Mouse (Mus musculus) megakaryocyte, embryonic 14.5 days (primary cell): ENCODE measurements around the gene Npas2. TPM values are rescaled to one million over a fixed set of nuclear protein-coding genes. Genes with fewer than 3 reads are reported as not detected.

Experiments
- H3K27me3 ChIP-seq: replicated peaks from 2 replicates; pipeline ENCODE3; 2012; ENCODE audit warnings: inconsistent platforms
- H3K36me3 ChIP-seq: replicated peaks from 2 replicates; pipeline ENCODE3; 2012; ENCODE audit warnings: low read length, inconsistent platforms, mixed read lengths
- H3K4me1 ChIP-seq: 2 replicates; pipeline ENCODE4 v1.6.1; 2012; ENCODE audit warnings: inconsistent platforms
- H3K4me3 ChIP-seq: replicated peaks from 2 replicates; pipeline ENCODE3; 2012; ENCODE audit warnings: moderate library complexity, mild to moderate bottlenecking, inconsistent platforms
- H3K9me3 ChIP-seq: 2 replicates; pipeline ENCODE4 v1.6.1; 2012; ENCODE audit warnings: inconsistent platforms
- FLI1 ChIP-seq: IDR thresholded peaks from 2 replicates; pipeline ENCODE4 v1.6.1; 2012; ENCODE audit warnings: low read length, inconsistent platforms, mixed read lengths
- GATA1 ChIP-seq: IDR thresholded peaks from 3 replicates; pipeline ENCODE4 v1.6.1; 2012; ENCODE audit warnings: mixed read lengths, low read length, inconsistent platforms, borderline replicate concordance
- polyA plus RNA-seq: library from polyadenylated mRNA; stranded (reverse); fragments of >175 nt; gene quantifications from 2 replicates; pipeline ENCODE4 v1.2.3, GENCODE M21; 2012; ENCODE audit warnings: low replicate concordance; ENCODE audit not compliant: insufficient read depth

Gene Npas2
- polyA plus RNA-seq, 1 experiment: 5.8 TPM

GRCm38 (mm10) chr1:39251679-39252078, 58.1 kb downstream of the Npas2 start:
- Histone ChIP-seq H3K4me3 (no peak overlapping the region), H3K4me1 (peaks cover 16% of the 10 kb centered on the region; the same call in 1 of the 2 replicates), H3K9me3 (no peaks in the 10 kb centered on the region), H3K27me3 (peaks cover 7% of the 10 kb centered on the region), H3K36me3 (no peaks in the 10 kb centered on the region)
- TF ChIP-seq FLI1: no peak
- no peak for TF ChIP-seq GATA1

GRCm38 (mm10) chr1:39253771-39254170, 60.2 kb downstream of the Npas2 start:
- Histone ChIP-seq H3K9me3 (peaks cover 4% of the 10 kb centered on the region), H3K27me3 (peaks cover 10% of the 10 kb centered on the region), H3K36me3 (no peaks in the 10 kb centered on the region), H3K4me1 (peaks cover 16% of the 10 kb centered on the region; the same call in 1 of the 2 replicates), H3K4me3 (no peak overlapping the region)
- TF ChIP-seq GATA1 (no peak), FLI1 (no peak)

DNA sequence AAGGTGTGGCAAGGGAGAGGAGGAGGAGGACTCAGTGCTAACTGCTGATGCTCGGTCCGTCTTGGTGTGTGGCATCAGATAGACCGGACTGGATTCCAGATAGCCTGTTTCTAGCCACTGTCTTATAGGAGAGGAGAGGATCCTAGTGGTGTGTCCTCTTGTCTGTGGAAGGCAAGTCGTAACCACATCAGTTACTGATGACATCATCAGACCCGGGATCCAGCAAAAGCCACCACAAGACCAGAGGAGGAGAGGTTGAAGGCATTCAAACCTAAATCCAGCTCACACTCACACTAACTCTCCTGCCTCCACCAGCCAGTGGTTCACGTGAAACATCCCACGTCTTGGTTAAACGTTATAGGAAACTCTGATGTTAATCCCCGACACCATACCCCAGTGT, 62.5 kb downstream of the Npas2 start:
- Histone ChIP-seq H3K36me3 (no peaks in the 10 kb centered on the region), H3K27me3 (peaks cover 8% of the 10 kb centered on the region), H3K4me1 (peaks cover 29% of the 10 kb centered on the region), H3K9me3 (peaks cover 6% of the 10 kb centered on the region), H3K4me3 (no peak overlapping the region)
- TF ChIP-seq FLI1 (no peak), GATA1 (no peak)

GRCm38 (mm10) chr1:39256513-39257330, 63.2 kb downstream of the Npas2 start:
- peaks cover 8% of the 10 kb centered on the region for H3K27me3 ChIP-seq
- peaks cover 34% of the 10 kb centered on the region for H3K4me1 ChIP-seq
- H3K4me3 ChIP-seq: no peak overlapping the region
- no peaks in the 10 kb centered on the region for H3K36me3 ChIP-seq
- no peak for TF ChIP-seq FLI1
- no peak for TF ChIP-seq GATA1
- peaks cover 6% of the 10 kb centered on the region for H3K9me3 ChIP-seq

DNA sequence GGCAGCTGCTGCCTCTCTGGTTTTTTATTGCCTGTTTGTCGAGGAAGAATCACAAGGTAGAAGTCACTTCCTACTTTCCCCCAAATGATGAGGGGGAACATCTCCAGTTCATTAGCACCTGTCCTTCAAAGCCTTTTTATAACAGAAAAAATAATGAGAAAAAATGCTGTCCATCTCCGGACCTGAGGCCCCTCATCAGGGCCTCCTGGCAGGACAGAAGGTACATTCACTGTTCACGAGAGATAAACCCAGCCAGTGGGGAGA, 63.7 kb downstream of the Npas2 start:
- no peak overlapping the region for H3K4me3 ChIP-seq
- TF ChIP-seq FLI1 (no peak), GATA1 (no peak)
- no peaks in the 10 kb centered on the region for H3K36me3 ChIP-seq
- peaks cover 6% of the 10 kb centered on the region for H3K9me3 ChIP-seq
- peaks cover 8% of the 10 kb centered on the region for H3K27me3 ChIP-seq
- H3K4me1 ChIP-seq: peaks cover 34% of the 10 kb centered on the region

DNA sequence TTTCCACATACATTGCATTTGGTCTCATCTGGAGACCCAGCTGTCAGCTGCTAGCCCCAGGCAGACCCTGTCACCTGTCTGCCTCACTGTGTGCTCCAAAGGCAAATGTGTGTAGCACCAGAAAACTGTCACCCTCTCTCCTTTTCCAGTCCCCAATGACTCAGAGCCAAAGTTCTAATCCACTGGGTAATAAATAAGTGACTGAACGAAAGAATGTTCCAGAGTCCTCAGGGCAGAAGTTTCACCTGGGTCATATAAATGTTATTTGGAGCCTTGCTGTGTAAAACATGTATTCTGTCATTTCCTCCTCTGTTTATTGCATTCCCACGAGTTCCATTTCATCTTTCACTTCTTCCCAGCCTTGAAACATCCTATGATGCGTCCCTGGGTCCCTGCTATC, 66.1 kb downstream of the Npas2 start:
- Histone ChIP-seq H3K27me3 (peaks cover 8% of the 10 kb centered on the region), H3K9me3 (peaks cover 6% of the 10 kb centered on the region)
- no peak for TF ChIP-seq GATA1
- TF ChIP-seq FLI1: no peak

DNA sequence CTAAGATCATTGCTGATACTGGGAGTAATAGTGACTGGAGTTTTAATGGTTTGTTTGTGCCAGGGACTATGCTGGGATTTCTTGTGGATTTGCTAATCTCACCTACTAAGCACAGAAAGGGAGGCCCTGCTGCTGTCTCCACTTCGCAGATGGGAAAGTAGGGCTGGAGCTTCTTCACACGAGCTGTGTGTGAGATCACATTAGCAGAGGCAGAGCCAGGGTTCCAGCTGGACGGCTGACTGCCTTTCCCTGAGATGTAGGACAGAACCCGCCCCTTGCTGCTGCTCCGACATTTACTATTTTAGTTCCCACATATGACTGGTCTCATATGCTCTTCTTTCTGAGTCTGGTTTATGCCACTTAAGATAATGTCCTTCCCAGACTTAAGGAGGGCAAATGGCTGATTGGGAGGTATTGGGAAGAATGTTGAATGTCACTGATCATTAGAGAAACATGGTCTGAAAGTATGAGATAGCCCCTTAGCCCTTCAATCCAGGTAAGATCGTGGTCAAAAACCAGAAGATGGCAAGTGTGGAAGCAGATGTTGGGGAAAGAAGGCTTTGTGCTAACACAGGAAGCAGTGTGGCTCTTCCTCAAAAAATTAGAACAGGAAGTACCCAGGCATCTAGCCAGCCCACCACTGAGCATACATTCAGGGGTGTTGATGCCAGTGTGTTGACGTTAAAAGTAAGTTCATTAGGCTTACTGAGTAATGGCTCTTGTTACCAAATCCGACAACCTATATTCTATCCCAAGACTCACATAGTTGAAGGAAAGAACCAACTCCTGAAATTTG, 66.8 kb downstream of the Npas2 start:
- Histone ChIP-seq H3K4me1 (peaks cover 29% of the 10 kb centered on the region), H3K36me3 (peaks cover 19% of the 10 kb centered on the region), H3K27me3 (peaks cover 3% of the 10 kb centered on the region), H3K4me3 (no peak overlapping the region), H3K9me3 (peaks cover 6% of the 10 kb centered on the region)
- TF ChIP-seq FLI1 (no peak), GATA1 (no peak)

More for the DNA sequence above, 66.1 kb downstream of the Npas2 start:
- peaks cover 16% of the 10 kb centered on the region for H3K36me3 ChIP-seq
- H3K4me3 ChIP-seq: no peak overlapping the region
- peaks cover 34% of the 10 kb centered on the region for H3K4me1 ChIP-seq

DNA sequence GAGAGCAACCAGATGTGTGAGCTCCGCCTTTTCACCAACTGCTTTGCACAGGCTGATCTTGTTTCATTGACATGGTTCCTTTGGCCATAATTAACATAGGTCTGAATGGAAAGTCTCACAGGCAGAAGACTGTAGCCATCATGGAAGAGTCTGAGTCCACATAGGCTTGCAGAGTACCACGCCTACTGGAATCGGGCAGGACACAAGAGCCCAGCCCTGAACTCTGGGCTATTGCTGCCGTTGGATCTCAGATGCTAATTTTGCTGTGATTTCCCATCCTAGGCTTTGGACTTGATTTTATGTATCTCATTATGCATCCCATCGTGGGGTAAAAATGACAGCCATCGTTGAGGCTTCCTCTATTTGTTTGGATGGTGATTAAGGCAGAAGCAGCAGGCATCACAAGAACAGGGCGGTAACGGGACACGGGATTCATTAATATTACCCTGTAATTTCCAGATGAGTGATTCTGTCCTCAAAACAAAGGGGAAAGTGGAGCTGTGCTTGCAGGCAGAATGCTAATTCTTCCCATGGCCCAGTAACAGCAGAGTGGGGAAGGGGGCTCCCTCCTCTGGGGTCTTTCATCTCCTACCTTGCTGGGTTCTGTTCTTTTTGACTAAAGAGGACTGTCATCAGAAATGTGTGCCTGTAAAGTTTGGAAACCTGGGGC, 73.4 kb downstream of the Npas2 start:
- no peaks in the 10 kb centered on the region for H3K4me1 ChIP-seq
- no peak for TF ChIP-seq GATA1
- no peaks in the 10 kb centered on the region for H3K27me3 ChIP-seq
- H3K4me3 ChIP-seq: no peak overlapping the region
- H3K36me3 ChIP-seq: peaks cover 31% of the 10 kb centered on the region
- peaks cover 15% of the 10 kb centered on the region for H3K9me3 ChIP-seq

GRCm38 (mm10) chr1:39272976-39273375, 79.4 kb downstream of the Npas2 start:
- peaks cover 15% of the 10 kb centered on the region for H3K9me3 ChIP-seq
- no peak overlapping the region for H3K4me3 ChIP-seq
- H3K36me3 ChIP-seq: peaks cover 15% of the 10 kb centered on the region
- no peak for TF ChIP-seq GATA1
- TF ChIP-seq FLI1: no peak
- no peaks in the 10 kb centered on the region for H3K27me3 ChIP-seq
- peaks cover 20% of the 10 kb centered on the region for H3K4me1 ChIP-seq

- H3K27me3 ChIP-seq: no peaks in the 10 kb centered on the region
- no peak overlapping the region for H3K4me3 ChIP-seq
- peaks cover 40% of the 10 kb centered on the region for H3K36me3 ChIP-seq
- H3K4me1 ChIP-seq: peaks cover 8% of the 10 kb centered on the region; the same call in 1 of the 2 replicates
- H3K9me3 ChIP-seq: peaks cover 34% of the 10 kb centered on the region
- TF ChIP-seq FLI1: no peak
- no peak for TF ChIP-seq GATA1
These were observed 86.9 kb downstream of the Npas2 start for GRCm38 (mm10) chr1:39280391-39280790.
